In the genomic region with DNA sequence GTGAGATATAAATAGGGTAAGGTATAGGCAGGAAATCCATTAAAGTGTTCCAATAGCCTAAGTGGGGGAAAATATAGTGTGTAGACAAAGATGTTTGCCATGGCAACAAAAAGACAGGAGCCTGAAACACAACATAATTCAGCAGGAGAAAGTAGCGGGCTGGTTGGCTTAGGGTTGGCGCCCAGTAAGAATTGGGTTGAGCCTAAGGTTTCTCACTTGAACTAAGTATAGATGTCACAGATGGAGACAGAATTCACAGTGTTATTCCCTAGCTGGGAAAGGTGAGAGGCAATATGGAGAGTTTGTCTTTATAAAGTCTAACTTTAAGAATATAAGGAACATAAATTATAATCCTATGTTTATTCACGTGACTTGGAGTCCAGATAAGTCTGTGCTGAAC, we compare ENCODE assay signal across 15 mouse cellular contexts.
"Had no signal": no experiment of that assay in that cellular context is flagged by ENCODE, and none has a peak within 500 bp of the region (broad histone marks: within the 10 kb centered on the region; RNA-seq: fewer than 3 reads in every experiment).

No protein-coding gene starts in this region.

- H3K27me3 ChIP-seq: limb, embryonic 13.5 days; liver, embryonic 12.5 days; liver, embryonic 15.5 days; lung, embryonic 15.5 days had no signal

- H3K9me3 ChIP-seq: limb, embryonic 10.5 days; limb, embryonic 13.5 days; liver, embryonic 12.5 days; liver, embryonic 15.5 days; lung, embryonic 15.5 days had no signal

- H3K36me3 ChIP-seq: limb, embryonic 10.5 days; limb, embryonic 13.5 days; liver, embryonic 12.5 days; liver, embryonic 15.5 days; lung, embryonic 15.5 days had no signal

- H3K27ac ChIP-seq: kidney, postnatal 0 days; limb, embryonic 10.5 days; limb, embryonic 13.5 days; liver, embryonic 12.5 days; liver, embryonic 15.5 days; lung, embryonic 15.5 days had no signal

- H3K4me1 ChIP-seq: limb, embryonic 10.5 days; limb, embryonic 13.5 days; liver, embryonic 12.5 days; liver, embryonic 15.5 days; lung, embryonic 15.5 days had no signal

- DNase-seq: kidney, postnatal 25 days; liver; lung, adult 18-20 months; lung, postnatal 10 days; lung, postnatal 36 days; midbrain, embryonic 14.5 days; thymus, adult 2 months; thymus, postnatal 14 days; thymus, postnatal 4 days had no signal

- H3K4me3 ChIP-seq: limb, embryonic 10.5 days; limb, embryonic 13.5 days; liver, embryonic 12.5 days; liver, embryonic 15.5 days; lung, embryonic 15.5 days had no signal
